Mouse (Mus musculus): ENCODE data around the gene P3h3.

- TF ChIP-seq CTCF (conservative IDR thresholded peaks at IDR 0.05; ENCODE audit: low read length) = no peak
- no peak for TF ChIP-seq POU5F1 (IDR thresholded peaks at IDR 0.05; ENCODE audit: borderline replicate concordance, low read length)
Measured at GRCm38 (mm10) chr6:124857840-124858530, 433 bp upstream of the P3h3 start.
